Comparison of ENCODE assay signal across 22 mouse cellular contexts in the genomic region with DNA sequence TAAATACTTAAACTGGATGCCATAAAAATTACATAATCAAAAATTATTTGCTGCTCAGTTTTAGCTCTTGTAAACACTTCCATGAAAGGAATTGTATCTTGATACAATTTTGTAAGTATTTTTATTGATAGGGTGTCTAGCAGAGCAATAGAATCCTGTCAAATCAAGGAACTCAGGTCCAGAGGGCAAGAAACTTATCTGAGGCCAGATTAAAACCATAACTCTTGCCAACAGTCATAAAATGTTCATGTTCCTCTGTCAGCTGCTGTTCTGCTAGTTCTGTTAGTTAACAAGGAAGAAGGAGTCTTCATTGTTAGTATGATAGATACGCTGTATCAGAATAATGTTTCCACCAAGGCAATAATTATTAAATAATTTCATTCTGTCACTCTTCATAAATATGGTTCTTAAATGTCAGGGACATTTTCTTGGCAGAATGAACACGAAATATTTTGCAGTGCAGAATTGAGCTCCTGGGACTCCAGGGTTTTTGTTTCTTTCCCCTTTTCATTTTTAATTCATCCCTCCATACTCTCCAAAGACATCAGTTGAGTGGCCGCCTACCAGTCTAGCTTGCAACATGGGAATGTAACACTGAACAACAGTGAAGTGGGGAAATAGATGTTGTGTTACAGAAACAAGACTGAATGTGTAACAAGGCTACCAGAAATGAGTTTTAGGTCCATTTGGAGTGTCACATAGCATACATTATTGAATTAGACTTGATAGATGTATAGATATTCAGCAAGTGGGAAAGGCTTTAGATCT.
A peak's percentile ranks its signal among the peaks of the same experiment; 100 is the strongest.
DNase-seq lines count a peak whose midpoint lies in the region; ATAC-seq and TF ChIP-seq lines count a peak whose summit lies in the region.
"Had no signal": no experiment of that assay in that cellular context is flagged by ENCODE, and none has a peak within 500 bp of the region (broad histone marks: within the 10 kb centered on the region; RNA-seq: fewer than 3 reads in every experiment).

No protein-coding gene starts in this region.

- no peaks in the 10 kb centered on the region for H3K4me1 ChIP-seq in kidney, adult 2 months (ENCODE audit: control insufficient read depth, insufficient read depth, low read length)
- no peaks in the 10 kb centered on the region for H3K4me1 ChIP-seq in lung, embryonic 14.5 days (ENCODE audit: insufficient read depth)
- no peaks in the 10 kb centered on the region for H3K4me1 ChIP-seq in midbrain, embryonic 11.5 days (ENCODE audit: control insufficient read depth, insufficient read depth, low read length)
- no peaks in the 10 kb centered on the region for H3K4me1 ChIP-seq in midbrain, postnatal 0 days (ENCODE audit: insufficient read depth, low read length)
- H3K4me1 ChIP-seq: embryonic facial prominence, embryonic 15.5 days; forebrain, embryonic 10.5 days; heart, embryonic 10.5 days; hindbrain, embryonic 12.5 days had no signal

- no peak for TF ChIP-seq POLR2A in kidney, adult 2 months (IDR thresholded peaks at IDR 0.05; ENCODE audit: low read depth, low read length)

- H3K9me3 ChIP-seq in lung, embryonic 14.5 days (ENCODE audit: low read depth, low read length): no peaks in the 10 kb centered on the region
- no peaks in the 10 kb centered on the region for H3K9me3 ChIP-seq in midbrain, embryonic 11.5 days (ENCODE audit: control insufficient read depth, low read length)
- no peaks in the 10 kb centered on the region for H3K9me3 ChIP-seq in midbrain, postnatal 0 days (ENCODE audit: low read length)
- H3K9me3 ChIP-seq: embryonic facial prominence, embryonic 15.5 days; heart, embryonic 10.5 days; hindbrain, embryonic 12.5 days had no signal

- H3K27me3 ChIP-seq in kidney, adult 2 months (replicated peaks; ENCODE audit: control insufficient read depth, insufficient read depth, low read length): no peaks in the 10 kb centered on the region
- no peaks in the 10 kb centered on the region for H3K27me3 ChIP-seq in lung, embryonic 14.5 days (ENCODE audit: insufficient read depth, low read length)
- H3K27me3 ChIP-seq in midbrain, embryonic 11.5 days (ENCODE audit: control insufficient read depth, insufficient read depth, low read length): no peaks in the 10 kb centered on the region
- no peaks in the 10 kb centered on the region for H3K27me3 ChIP-seq in midbrain, postnatal 0 days (ENCODE audit: insufficient read depth, low read length)
- H3K27me3 ChIP-seq: embryonic facial prominence, embryonic 15.5 days; hindbrain, embryonic 12.5 days had no signal

- H3K4me2 ChIP-seq in lung, embryonic 14.5 days: no peak overlapping the region
- H3K4me2 ChIP-seq in midbrain, embryonic 11.5 days: no peak overlapping the region
- no peak overlapping the region for H3K4me2 ChIP-seq in midbrain, postnatal 0 days (ENCODE audit: low read depth, low read length, poor library complexity, severe bottlenecking)
- H3K4me2 ChIP-seq: embryonic facial prominence, embryonic 15.5 days; hindbrain, embryonic 12.5 days had no signal

- peak; percentile 6 for DNase-seq in kidney, adult 2 months
- DNase-seq in kidney, adult 11 months: no peak
- peak; percentile 73 for DNase-seq in lung, embryonic 14.5 days
- DNase-seq in lung, postnatal 10 days: no peak
- DNase-seq in midbrain, embryonic 11.5 days (ENCODE audit: low spot score, missing footprints): peak; percentile 45
- DNase-seq in midbrain, postnatal 0 days (ENCODE audit: low spot score): no peak
- DNase-seq in large intestine, adult 2 months (ENCODE audit: low read depth, low spot score): peak; percentile 31
- DNase-seq: adrenal gland, postnatal 10 days; cerebellum, adult 11-12 months; cerebellum, adult 9-10 months; cerebellum, postnatal 25 days; gastrocnemius, postnatal 10 days; heart, adult 18-20 months; heart, postnatal 10 days; heart, postnatal 4 days had no signal

- peak; percentile 80 for ATAC-seq in lung, embryonic 14.5 days (ENCODE audit: insufficient read depth)
- ATAC-seq in midbrain, embryonic 11.5 days (ENCODE audit: low FRiP score): no peak
- ATAC-seq in midbrain, postnatal 0 days (ENCODE audit: low FRiP score): no peak
- ATAC-seq in megakaryocyte progenitor cell, adult 5-6 weeks (replicated peaks; ENCODE audit: poor library complexity): no peak
- ATAC-seq: forebrain, embryonic 14.5 days had no signal

- no peak overlapping the region for H3K9ac ChIP-seq in lung, embryonic 14.5 days
- no peak overlapping the region for H3K9ac ChIP-seq in midbrain, embryonic 11.5 days (ENCODE audit: low read length)
- H3K9ac ChIP-seq in midbrain, postnatal 0 days (replicated peaks; ENCODE audit: low read length, poor library complexity, severe bottlenecking): no peak overlapping the region
- H3K9ac ChIP-seq: embryonic facial prominence, embryonic 15.5 days; hindbrain, embryonic 12.5 days had no signal

- no peak overlapping the region for H3K4me3 ChIP-seq in kidney, adult 2 months (ENCODE audit: insufficient read depth, low read depth, low read length)
- H3K4me3 ChIP-seq in lung, embryonic 14.5 days (ENCODE audit: low read depth, low read length): no peak overlapping the region
- no peak overlapping the region for H3K4me3 ChIP-seq in midbrain, embryonic 11.5 days (ENCODE audit: low read depth, low read length)
- H3K4me3 ChIP-seq in midbrain, postnatal 0 days (ENCODE audit: low read depth, low read length): no peak overlapping the region
- H3K4me3 ChIP-seq: embryonic facial prominence, embryonic 15.5 days; erythroblast, embryonic 14.5 days; forebrain, embryonic 10.5 days; heart, embryonic 10.5 days; hindbrain, embryonic 12.5 days had no signal

- no peak overlapping the region for H3K27ac ChIP-seq in kidney, adult 2 months (ENCODE audit: insufficient read depth, low read depth, low read length)
- H3K27ac ChIP-seq in lung, embryonic 14.5 days (ENCODE audit: low read depth): no peak overlapping the region
- no peak overlapping the region for H3K27ac ChIP-seq in midbrain, embryonic 11.5 days (ENCODE audit: low read depth, low read length)
- H3K27ac ChIP-seq in midbrain, postnatal 0 days (ENCODE audit: low read depth, low read length): no peak overlapping the region
- H3K27ac ChIP-seq: embryonic facial prominence, embryonic 15.5 days; forebrain, embryonic 10.5 days; heart, embryonic 10.5 days; hindbrain, embryonic 12.5 days had no signal

- WGBS in kidney, adult 2 months: 67% methylated on average over 3 of the region's 3 CpGs
- 47% methylated on average over 3 of the region's 3 CpGs for WGBS in lung, embryonic 14.5 days
- 80% methylated on average over 3 of the region's 3 CpGs for WGBS in midbrain, embryonic 11.5 days
- 67% methylated on average over 3 of the region's 3 CpGs for WGBS in midbrain, postnatal 0 days
- WGBS in large intestine, adult 2 months: 44% methylated on average over 3 of the region's 3 CpGs

- no peaks in the 10 kb centered on the region for H3K36me3 ChIP-seq in kidney, adult 2 months (ENCODE audit: control insufficient read depth, insufficient read depth, low read length)
- no peaks in the 10 kb centered on the region for H3K36me3 ChIP-seq in lung, embryonic 14.5 days (ENCODE audit: insufficient read depth)
- no peaks in the 10 kb centered on the region for H3K36me3 ChIP-seq in midbrain, embryonic 11.5 days (ENCODE audit: control insufficient read depth, insufficient read depth, low read length)
- no peaks in the 10 kb centered on the region for H3K36me3 ChIP-seq in midbrain, postnatal 0 days (ENCODE audit: insufficient read depth, low read length)
- H3K36me3 ChIP-seq: embryonic facial prominence, embryonic 15.5 days; forebrain, embryonic 10.5 days; heart, embryonic 10.5 days; hindbrain, embryonic 12.5 days had no signal

- no peak for TF ChIP-seq CTCF in kidney, adult 2 months (conservative IDR thresholded peaks at IDR 0.05; ENCODE audit: insufficient read depth, insufficient read length, low read depth, low read length)
- TF ChIP-seq CTCF in lung, embryonic 14.5 days (IDR thresholded peaks at IDR 0.05; ENCODE audit: low read depth): no peak
- TF ChIP-seq CTCF in midbrain, postnatal 0 days (IDR thresholded peaks at IDR 0.05): no peak

Comparison
In these comparisons a context has a peak if more than half of its experiments do, and no peak if none do; other contexts are left out.
1. DNase-seq: peak in kidney, adult 2 months (single experiment), lung, embryonic 14.5 days (single experiment), midbrain, embryonic 11.5 days (single experiment) and large intestine, adult 2 months (single experiment); none in kidney, adult 11 months (single experiment), lung, postnatal 10 days (single experiment) and midbrain, postnatal 0 days (single experiment).